Mouse (Mus musculus) lung, embryonic 15.5 days (tissue): ENCODE measurements around the gene Ap1s1. TPM values are rescaled to one million over a fixed set of nuclear protein-coding genes. Genes with fewer than 3 reads are reported as not detected.

Experiments
- ATAC-seq: fragments of 200-750 bp; cut with Nextera tagmentation; 2 replicates; pipeline ENCODE4 v1.8.0; 2017; ENCODE audit warnings: moderate number of reproducible peaks, borderline replicate concordance; ENCODE audit not compliant: low FRiP score, low TSS enrichment; ENCODE audit errors: extremely low read depth
- H3K27ac ChIP-seq: fragments of 300-500 bp; sonication (generic); 2 replicates; pipeline ENCODE4 v1.5.1; 2015; ENCODE audit warnings: moderate library complexity, mild to moderate bottlenecking, inconsistent platforms
- H3K27me3 ChIP-seq: fragments of 300-500 bp; sonication (generic); 2 replicates; pipeline ENCODE4 v1.6.1; 2015; ENCODE audit warnings: inconsistent platforms
- H3K36me3 ChIP-seq: fragments of 300-500 bp; sonication (generic); 2 replicates; pipeline ENCODE4 v1.6.1; 2015; ENCODE audit warnings: inconsistent platforms
- H3K4me1 ChIP-seq: fragments of 300-500 bp; sonication (generic); 2 replicates; pipeline ENCODE4 v1.6.1; 2015; ENCODE audit warnings: inconsistent platforms
- H3K4me2 ChIP-seq: fragments of 300-500 bp; sonication (generic); 2 replicates; pipeline ENCODE4 v1.6.1; 2015; ENCODE audit warnings: inconsistent platforms, mild to moderate bottlenecking, moderate library complexity
- H3K4me3 ChIP-seq: fragments of 300-500 bp; sonication (generic); 2 replicates; pipeline ENCODE4 v1.5.1; 2015; ENCODE audit warnings: mild to moderate bottlenecking, inconsistent platforms
- H3K9ac ChIP-seq: fragments of 300-500 bp; sonication (generic); 2 replicates; pipeline ENCODE4 v1.6.1; 2015; ENCODE audit warnings: inconsistent platforms
- H3K9me3 ChIP-seq: fragments of 300-500 bp; sonication (generic); 2 replicates; pipeline ENCODE4 v1.6.1; 2016; ENCODE audit warnings: inconsistent platforms
- WGBS: fragments of 180-500 bp; shearing (Covaris S2); methylation state at CpG from one replicate; pipeline ENCODE4 v1.1.7; 2015; 5-methylcytosine and 5-hydroxymethylcytosine counted together
- polyA plus RNA-seq: library from polyadenylated mRNA; unstranded; fragments of >200 nt; fragmentation: Nextera tagmentation; extraction: Ambion mirVana; gene quantifications from 2 replicates; pipeline ENCODE4 v1.2.1, GENCODE M21; 2015

Ap1s1 gene
- polyA plus RNA-seq, 1 experiment from 2014 or later: 206 TPM

GRCm38 (mm10) chr5:137077187-137077586, 31.3 kb upstream of the Ap1s1 start:
- Histone ChIP-seq H3K4me2 (no peak overlapping the region), H3K9ac (no peak overlapping the region), H3K9me3 (no peaks in the 10 kb centered on the region), H3K27ac (peak overlapping the region; percentile 88), H3K27me3 (no peaks in the 10 kb centered on the region), H3K4me1 (peaks cover 81% of the 10 kb centered on the region), H3K4me3 (no peak overlapping the region), H3K36me3 (no peaks in the 10 kb centered on the region)
- ATAC-seq: no peak
- WGBS: 74% methylated on average over 7 of the region's 7 CpGs

GRCm38 (mm10) chr5:137076191-137076930, 30.4 kb upstream of the Ap1s1 start:
- Histone ChIP-seq H3K4me1 (peaks cover 89% of the 10 kb centered on the region), H3K9me3 (no peaks in the 10 kb centered on the region), H3K27ac (peak overlapping the region; percentile 88), H3K4me3 (no peak overlapping the region), H3K9ac (no peak overlapping the region), H3K4me2 (no peak overlapping the region; the same call in 1 of the 2 replicates), H3K36me3 (no peaks in the 10 kb centered on the region), H3K27me3 (no peaks in the 10 kb centered on the region)
- WGBS: 25% methylated on average over 11 of the region's 12 CpGs
- peak; percentile 36; the same call in 1 of the 2 replicates for ATAC-seq

GRCm38 (mm10) chr5:137075726-137076125, 29.8 kb upstream of the Ap1s1 start:
- Histone ChIP-seq H3K27ac (peak overlapping the region; percentile 88), H3K27me3 (no peaks in the 10 kb centered on the region), H3K4me3 (no peak overlapping the region), H3K36me3 (no peaks in the 10 kb centered on the region), H3K9me3 (no peaks in the 10 kb centered on the region), H3K4me2 (no peak overlapping the region), H3K9ac (no peak overlapping the region), H3K4me1 (peaks cover 88% of the 10 kb centered on the region)
- no peak for ATAC-seq
- 41% methylated on average over 6 of the region's 6 CpGs for WGBS

GRCm38 (mm10) chr5:137074191-137074651, 28.3 kb upstream of the Ap1s1 start:
- no peaks in the 10 kb centered on the region for H3K27me3 ChIP-seq
- H3K4me2 ChIP-seq: no peak overlapping the region
- H3K4me1 ChIP-seq: peaks cover 76% of the 10 kb centered on the region
- no peaks in the 10 kb centered on the region for H3K9me3 ChIP-seq
- WGBS: 17% methylated on average over 6 of the region's 6 CpGs
- H3K4me3 ChIP-seq: no peak overlapping the region
- peak overlapping the region; percentile 94 for H3K27ac ChIP-seq
- ATAC-seq: no peak
- H3K36me3 ChIP-seq: no peaks in the 10 kb centered on the region
- no peak overlapping the region for H3K9ac ChIP-seq

GRCm38 (mm10) chr5:137073141-137073540, 27.2 kb upstream of the Ap1s1 start:
- no peaks in the 10 kb centered on the region for H3K27me3 ChIP-seq
- no peak overlapping the region for H3K4me2 ChIP-seq
- no peak overlapping the region for H3K4me3 ChIP-seq
- 96% methylated on average over 8 of the region's 8 CpGs for WGBS
- ATAC-seq: no peak
- no peaks in the 10 kb centered on the region for H3K36me3 ChIP-seq
- H3K27ac ChIP-seq: peak overlapping the region; percentile 94
- peaks cover 66% of the 10 kb centered on the region for H3K4me1 ChIP-seq
- H3K9ac ChIP-seq: no peak overlapping the region
- H3K9me3 ChIP-seq: no peaks in the 10 kb centered on the region

GRCm38 (mm10) chr5:137072079-137072960, 26.4 kb upstream of the Ap1s1 start, which contains the start of gene Serpine1:
TSS of gene Serpine1 (minus strand) at chr5:137072268.
- 11% methylated on average over 23 of the region's 23 CpGs for WGBS
- Histone ChIP-seq H3K4me3 (peak within 1 kb of the TSS; percentile 28), H3K27ac (peak within 1 kb of the TSS; percentile 94), H3K4me1 (peaks cover 58% of the 10 kb centered on the region), H3K27me3 (no peaks in the 10 kb centered on the region), H3K9me3 (no peaks in the 10 kb centered on the region), H3K9ac (peak within 1 kb of the TSS; percentile 39; the same call in 1 of the 2 replicates), H3K36me3 (no peaks in the 10 kb centered on the region), H3K4me2 (peak within 1 kb of the TSS; percentile 52)
- ATAC-seq: peak; percentile 93

GRCm38 (mm10) chr5:137070881-137071605, 25.1 kb upstream of the Ap1s1 start:
- ATAC-seq: no peak

GRCm38 (mm10) chr5:137068711-137069110, 22.8 kb upstream of the Ap1s1 start:
- H3K36me3 ChIP-seq: no peaks in the 10 kb centered on the region
- no peaks in the 10 kb centered on the region for H3K9me3 ChIP-seq
- H3K9ac ChIP-seq: no peak overlapping the region
- no peak for ATAC-seq
- peaks cover 23% of the 10 kb centered on the region for H3K4me1 ChIP-seq
- WGBS: 76% methylated on average over 4 of the region's 4 CpGs
- no peak overlapping the region for H3K4me3 ChIP-seq
- no peak overlapping the region for H3K4me2 ChIP-seq
- no peaks in the 10 kb centered on the region for H3K27me3 ChIP-seq
- no peak overlapping the region for H3K27ac ChIP-seq

More at GRCm38 (mm10) chr5:137070881-137071605, 25.1 kb upstream of the Ap1s1 start:
- H3K9ac ChIP-seq: no peak overlapping the region
- H3K27ac ChIP-seq: no peak overlapping the region
- peak overlapping the region; percentile 52; the same call in 1 of the 2 replicates for H3K4me2 ChIP-seq
- H3K27me3 ChIP-seq: no peaks in the 10 kb centered on the region
- H3K4me1 ChIP-seq: peaks cover 45% of the 10 kb centered on the region
- no peaks in the 10 kb centered on the region for H3K36me3 ChIP-seq
- no peaks in the 10 kb centered on the region for H3K9me3 ChIP-seq
- H3K4me3 ChIP-seq: no peak overlapping the region
- WGBS: 85% methylated on average over 19 of the region's 19 CpGs

- Histone ChIP-seq H3K9me3 (no peaks in the 10 kb centered on the region), H3K9ac (no peak overlapping the region), H3K4me1 (no peaks in the 10 kb centered on the region), H3K4me3 (no peak overlapping the region), H3K27ac (no peak overlapping the region), H3K27me3 (no peaks in the 10 kb centered on the region), H3K36me3 (no peaks in the 10 kb centered on the region), H3K4me2 (no peak overlapping the region)
- 68% methylated on average over 8 of the region's 8 CpGs for WGBS
- ATAC-seq: no peak
Observed at GRCm38 (mm10) chr5:137065923-137066322, 20.0 kb upstream of the Ap1s1 start.

GRCm38 (mm10) chr5:137065454-137065853, 19.5 kb upstream of the Ap1s1 start:
- Histone ChIP-seq H3K27me3 (no peaks in the 10 kb centered on the region), H3K4me2 (no peak overlapping the region), H3K4me1 (no peaks in the 10 kb centered on the region), H3K9ac (no peak overlapping the region), H3K36me3 (no peaks in the 10 kb centered on the region), H3K9me3 (no peaks in the 10 kb centered on the region), H3K27ac (no peak overlapping the region), H3K4me3 (no peak overlapping the region)
- ATAC-seq: no peak
- 73% methylated on average over 6 of the region's 6 CpGs for WGBS

GRCm38 (mm10) chr5:137062601-137063000, 16.7 kb upstream of the Ap1s1 start:
- no peak overlapping the region for H3K27ac ChIP-seq
- H3K9me3 ChIP-seq: no peaks in the 10 kb centered on the region
- no peak overlapping the region for H3K9ac ChIP-seq
- no peaks in the 10 kb centered on the region for H3K4me1 ChIP-seq
- H3K27me3 ChIP-seq: no peaks in the 10 kb centered on the region
- H3K4me3 ChIP-seq: no peak overlapping the region
- WGBS: 73% methylated on average over 5 of the region's 5 CpGs
- ATAC-seq: no peak
- H3K4me2 ChIP-seq: no peak overlapping the region
- H3K36me3 ChIP-seq: no peaks in the 10 kb centered on the region
